Mouse (Mus musculus) MEL-GATA-1-ER (cell line): ENCODE measurements around the gene Gm14325.
"Not testable (repeated sequence)": the region's sequence is repeated elsewhere in the genome, so short reads cannot be mapped to it uniquely, and the experiment has no call there.

ENCODE experiments used
- DNase-seq: peaks from one replicate; pipeline ENCODE4 v3.0.0-alpha.2; 2012; ENCODE audit warnings: low read depth; ENCODE audit errors: extremely low read depth

Gene Gm14325

GRCm38 (mm10) chr2:177839901-177840663, at the start of gene Gm14325:
Gene Gm14325, minus strand, starts transcription at chr2:177840336.
- DNase-seq = peak; percentile 71

DNA sequence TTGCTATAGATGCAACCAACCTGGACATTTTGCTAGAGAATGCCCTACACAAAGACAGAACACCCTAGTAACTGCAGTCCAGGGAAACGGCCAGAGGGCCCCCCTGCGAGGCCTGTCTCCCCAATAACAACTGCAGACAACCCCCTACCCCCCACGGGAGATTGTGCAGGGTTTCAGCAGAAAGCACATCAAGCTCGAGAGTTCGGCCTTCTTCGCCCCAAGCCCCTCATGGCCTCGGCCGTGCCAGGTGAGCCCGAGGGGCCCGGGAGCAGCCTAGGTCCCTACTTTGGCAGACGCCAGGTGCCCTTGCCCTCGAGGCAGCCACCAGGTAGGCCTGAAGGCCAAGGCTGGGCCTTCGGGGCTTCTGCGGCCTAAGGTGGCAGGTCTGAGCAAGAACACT, 47.6 kb upstream of the Gm14325 start:
- DNase-seq = not testable (repeated sequence)

- not testable (repeated sequence) for DNase-seq
Observed at GRCm38 (mm10) chr2:177862254-177862653, 22.1 kb upstream of the Gm14325 start.

GRCm38 (mm10) chr2:177843666-177844065, 3.5 kb upstream of the Gm14325 start:
- DNase-seq = not testable (repeated sequence)

DNA sequence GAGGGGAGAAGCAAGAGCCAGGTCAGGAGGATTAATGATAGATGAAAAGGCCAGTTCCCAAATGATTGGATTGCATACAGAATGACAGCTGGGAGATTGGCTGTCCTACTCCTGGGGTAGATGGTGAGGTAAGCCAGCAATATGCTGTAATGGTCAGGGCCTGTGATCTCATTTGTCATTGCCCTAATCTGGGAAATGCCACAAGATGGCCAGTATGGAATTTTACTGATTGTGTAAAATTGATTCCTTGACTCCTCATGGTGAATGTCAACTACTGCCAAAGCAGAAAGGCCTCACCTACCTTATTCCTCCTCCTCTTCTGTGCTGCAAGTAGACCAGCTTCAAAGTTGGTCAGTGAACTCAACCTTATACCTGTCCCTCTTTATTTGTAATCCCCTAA, 3.4 kb downstream of the Gm14325 start:
- not testable (repeated sequence) for DNase-seq

DNA sequence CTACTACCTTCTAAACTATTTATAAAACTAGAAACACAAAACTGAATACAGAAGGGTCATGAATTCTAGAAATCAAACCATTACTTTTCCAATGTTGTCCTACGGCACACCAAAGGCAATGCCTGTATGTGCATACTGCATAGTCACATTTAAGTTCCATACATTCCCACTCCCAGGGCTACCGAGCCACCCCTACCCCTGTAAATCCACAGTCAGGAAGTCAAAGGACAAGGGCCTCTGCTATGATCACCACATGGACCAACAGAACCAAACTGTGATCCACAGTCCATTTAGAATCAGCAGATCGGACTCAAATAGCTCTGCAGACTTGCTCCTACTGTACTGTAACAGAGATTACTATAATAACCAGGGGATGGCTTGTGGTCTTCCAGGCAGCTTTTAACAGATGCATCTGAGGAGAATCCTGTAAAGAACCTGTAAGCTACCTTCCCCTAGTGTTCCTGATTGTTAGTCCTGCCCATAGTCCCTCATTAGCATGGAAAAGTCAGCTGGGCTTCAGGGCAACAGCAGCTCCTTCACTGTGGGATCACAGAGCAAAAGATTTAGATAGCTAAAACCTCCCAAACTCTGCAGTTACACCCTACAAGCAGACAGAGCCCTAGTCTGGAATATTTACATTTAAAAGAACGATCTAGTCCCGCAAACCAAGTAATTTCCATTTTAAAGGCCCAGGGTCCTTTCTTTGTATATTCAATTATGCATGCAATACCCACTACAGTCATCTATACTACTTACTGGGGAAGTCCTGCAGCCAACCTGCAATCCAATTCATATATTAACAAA, 4.2 kb downstream of the Gm14325 start:
- DNase-seq = not testable (repeated sequence)

DNA sequence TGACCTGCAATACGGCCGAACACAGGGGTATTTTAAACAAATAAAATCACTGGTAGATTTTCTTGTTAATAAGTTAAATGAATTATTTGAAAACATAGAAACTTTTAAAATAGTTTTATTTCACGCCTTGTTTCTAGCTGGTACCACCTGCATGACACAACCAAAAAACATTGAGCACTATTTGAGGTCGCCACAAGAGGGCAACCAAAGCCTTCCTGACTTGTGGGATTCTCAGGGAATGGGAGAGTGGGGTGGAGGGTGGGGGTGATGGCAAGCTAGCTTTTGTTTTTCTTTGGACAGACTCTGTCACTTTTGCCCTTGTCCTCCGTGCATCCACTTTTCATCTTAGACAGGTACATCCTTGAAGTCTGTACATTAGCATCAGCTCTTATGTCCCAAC, 18.2 kb downstream of the Gm14325 start:
- DNase-seq = not testable (repeated sequence)

DNA sequence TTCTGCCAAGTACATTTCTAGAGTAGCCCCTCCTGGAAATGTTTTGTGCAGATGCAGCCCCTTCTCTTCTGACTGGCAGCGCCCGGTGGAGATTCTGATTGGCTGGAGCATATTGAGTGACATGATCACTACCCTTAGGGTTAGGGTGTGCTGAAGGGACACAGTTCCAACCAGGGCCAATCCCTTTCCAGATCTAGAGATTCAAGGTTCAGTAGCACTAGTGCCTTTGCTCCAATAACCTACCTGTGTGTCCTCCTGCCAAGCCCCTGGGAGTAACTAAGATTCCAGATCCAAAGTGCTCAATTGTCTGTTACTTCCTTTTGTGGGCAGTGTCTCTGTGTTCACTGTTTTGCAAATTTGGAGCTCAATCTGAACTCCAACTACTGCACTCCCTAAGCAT, 34.0 kb downstream of the Gm14325 start:
- not testable (repeated sequence) for DNase-seq

- not testable (repeated sequence) for DNase-seq
Observed at GRCm38 (mm10) chr2:177787351-177787750, 52.8 kb downstream of the Gm14325 start.
